Mouse (Mus musculus) heart, postnatal 0 days (tissue): ENCODE measurements around the gene Asb11.

ENCODE experiments used
- CTCF ChIP-seq: IDR thresholded peaks from 2 replicates; pipeline ENCODE4 v1.5.1; 2016; ENCODE audit warnings: antibody characterized with exemption, control low read depth, low read depth
- EP300 ChIP-seq: IDR thresholded peaks from 2 replicates; pipeline ENCODE4 v1.6.1; 2016; ENCODE audit warnings: antibody characterized with exemption, low read depth

DNA sequence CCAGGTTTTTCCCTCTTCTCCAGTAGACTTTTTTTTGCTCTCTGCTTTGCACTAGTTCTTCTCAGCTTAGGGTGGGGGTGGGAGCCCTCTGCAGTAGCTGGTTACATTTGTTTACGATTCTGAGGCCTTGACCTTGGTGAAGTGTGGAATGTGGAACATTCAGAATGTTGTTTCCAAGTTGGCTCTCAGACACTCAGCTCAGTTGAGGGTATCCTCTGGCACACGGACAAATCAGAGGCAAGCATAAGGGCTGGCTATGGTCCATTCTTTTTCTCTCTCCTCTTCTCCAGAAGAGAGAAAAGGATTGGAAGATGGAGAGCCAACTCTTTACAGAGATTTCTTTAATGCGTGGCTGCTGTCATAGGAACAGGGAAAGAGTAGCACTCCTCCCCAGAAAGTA is 71.9 kb downstream of the Asb11 start:
- TF ChIP-seq EP300 (no peak), CTCF (no peak)
